Mouse (Mus musculus): ENCODE results near the gene Foxi1.

Foxi1 gene

GRCm38 (mm10) chr11:34158916-34159315 lies 49.0 kb downstream of the Foxi1 start:
- no peak for DNase-seq (ENCODE audit: low read depth, low spot score)

GRCm38 (mm10) chr11:34155235-34155634 lies 52.7 kb downstream of the Foxi1 start:
- peak; percentile 22 for DNase-seq (ENCODE audit: low read depth, low spot score)
